Mouse (Mus musculus) MEL (cell line): Measurements from ENCODE around the gene Ssna1. TPM values are rescaled to one million over a fixed set of nuclear protein-coding genes. Genes with fewer than 3 reads are reported as not detected.

Source experiments
- DNase-seq: peaks from one replicate; pipeline ENCODE4 v3.0.0; 2011; ENCODE audit warnings: low read depth, low spot score
- H3K27ac ChIP-seq: 2 replicates; pipeline ENCODE4 v1.5.1; 2012; ENCODE audit warnings: low read depth, mild to moderate bottlenecking, control low read depth, low read length, moderate library complexity; ENCODE audit not compliant: control insufficient read depth
- H3K27me3 ChIP-seq, 2 experiments: fragments of 150-350 bp in 1 of 2; sonication (generic) in 1 of 2; 2 replicates each; pipeline ENCODE4 v1.6.1; 2012; ENCODE audit warnings: low read length in 2 of 2, mild to moderate bottlenecking in 2 of 2, improper control_type of control experiment in 1 of 2, moderate library complexity in 1 of 2; ENCODE audit not compliant: insufficient read depth in 2 of 2, control insufficient read depth in 1 of 2
- H3K36me3 ChIP-seq, 2 experiments: 2 replicates each; pipeline ENCODE4 v1.6.1; 2012 to 2014; ENCODE audit warnings: low read length in 2 of 2, improper control_type of control experiment in 1 of 2, inconsistent platforms in 1 of 2, mild to moderate bottlenecking in 1 of 2; ENCODE audit not compliant: insufficient read depth in 2 of 2, control insufficient read depth in 1 of 2
- H3K4me1 ChIP-seq, 2 experiments: fragments of 150-350 bp in 1 of 2; sonication (generic) in 1 of 2; 2 replicates each; pipeline ENCODE4 v1.6.1; 2012; ENCODE audit warnings: low read length in 2 of 2, improper control_type of control experiment in 1 of 2, mild to moderate bottlenecking in 1 of 2; ENCODE audit not compliant: insufficient read depth in 2 of 2, control insufficient read depth in 1 of 2
- H3K4me3 ChIP-seq, 2 experiments: fragments of 150-350 bp in 1 of 2; sonication (generic) in 1 of 2; 2 replicates each; pipeline ENCODE4 v1.5.1; 2012; ENCODE audit warnings: low read depth in 2 of 2, low read length in 2 of 2, mild to moderate bottlenecking in 2 of 2, moderate library complexity in 2 of 2, control low read depth in 1 of 2, improper control_type of control experiment in 1 of 2; ENCODE audit not compliant: control insufficient read depth in 1 of 2, insufficient read depth in 1 of 2
- H3K79me2 ChIP-seq: 2 replicates; pipeline ENCODE4 v1.6.1; 2012; ENCODE audit warnings: mild to moderate bottlenecking, low read length, moderate library complexity; ENCODE audit not compliant: control insufficient read depth, poor library complexity, insufficient read depth
- H3K9ac ChIP-seq: 2 replicates; pipeline ENCODE4 v1.6.1; 2012; ENCODE audit warnings: low read depth, mild to moderate bottlenecking, control low read depth, low read length, moderate library complexity; ENCODE audit not compliant: control insufficient read depth, poor library complexity, severe bottlenecking
- H3K9me3 ChIP-seq: fragments of 150-350 bp; sonication (generic); replicated peaks from 2 replicates; pipeline ENCODE4 v1.6.1; 2012; ENCODE audit warnings: mild to moderate bottlenecking, low read length, improper control_type of control experiment, moderate library complexity; ENCODE audit not compliant: insufficient read depth
- CHD2 ChIP-seq: IDR thresholded peaks from 2 replicates; pipeline ENCODE4 v1.6.1; 2011; ENCODE audit warnings: low read length, improper control_type of control experiment
- CTCF ChIP-seq, 3 experiments: IDR thresholded peaks in 2 of 3; conservative IDR thresholded peaks in 1 of 3; 2 replicates each; pipeline ENCODE4 v1.5.1; 2011 to 2012; ENCODE audit warnings: low read length in 3 of 3, low read depth in 2 of 3, mild to moderate bottlenecking in 2 of 3, improper control_type of control experiment in 1 of 3, inconsistent platforms in 1 of 3, mixed read lengths in 1 of 3, moderate library complexity in 1 of 3; ENCODE audit not compliant: control insufficient read depth in 1 of 3, insufficient read depth in 1 of 3, poor library complexity in 1 of 3, severe bottlenecking in 1 of 3
- E2F4 ChIP-seq: IDR thresholded peaks from 2 replicates; pipeline ENCODE4 v1.6.1; 2011; ENCODE audit warnings: low read depth, low read length, improper control_type of control experiment, borderline replicate concordance
- ELF1 ChIP-seq: IDR thresholded peaks from 2 replicates; pipeline ENCODE4 v1.6.1; 2014; ENCODE audit warnings: low read depth, mild to moderate bottlenecking, inconsistent platforms, low read length, improper control_type of control experiment, moderate library complexity
- EP300 ChIP-seq, 2 experiments: IDR thresholded peaks; 2 replicates each; pipeline ENCODE4 v1.6.1; 2011; ENCODE audit warnings: improper control_type of control experiment in 2 of 2, low read length in 2 of 2, low read depth in 1 of 2, mild to moderate bottlenecking in 1 of 2
- ETS1 ChIP-seq: IDR thresholded peaks from 2 replicates; pipeline ENCODE4 v1.6.1; 2012; ENCODE audit warnings: low read depth, mild to moderate bottlenecking, inconsistent platforms, low read length, improper control_type of control experiment, moderate library complexity
- GABPA ChIP-seq: IDR thresholded peaks from 2 replicates; pipeline ENCODE4 v1.6.1; 2012; ENCODE audit warnings: low read depth, mild to moderate bottlenecking, inconsistent platforms, low read length, improper control_type of control experiment, moderate library complexity
- GATA1 ChIP-seq: IDR thresholded peaks from 2 replicates; pipeline ENCODE4 v1.6.1; 2011; ENCODE audit warnings: low read depth, low read length, improper control_type of control experiment
- HCFC1 ChIP-seq: IDR thresholded peaks from 2 replicates; pipeline ENCODE4 v1.6.1; 2012; ENCODE audit warnings: low read depth, mild to moderate bottlenecking, inconsistent platforms, low read length, improper control_type of control experiment, moderate library complexity
- JUND ChIP-seq: IDR thresholded peaks from 2 replicates; pipeline ENCODE4 v1.6.1; 2011; ENCODE audit warnings: low read depth, mild to moderate bottlenecking, improper control_type of control experiment, low read length
- KAT2A ChIP-seq: conservative IDR thresholded peaks from 2 replicates; pipeline ENCODE4 v1.6.1; 2012; ENCODE audit warnings: low read depth, low read length, improper control_type of control experiment, inconsistent platforms
- MAX ChIP-seq: IDR thresholded peaks from 2 replicates; pipeline ENCODE4 v1.6.1; 2011; ENCODE audit warnings: low read length, improper control_type of control experiment
- MEF2A ChIP-seq: IDR thresholded peaks from 2 replicates; pipeline ENCODE4 v1.6.1; 2014; ENCODE audit warnings: low read depth, mild to moderate bottlenecking, inconsistent platforms, low read length, improper control_type of control experiment; ENCODE audit not compliant: poor library complexity, insufficient replicate concordance, severe bottlenecking; ENCODE audit errors: extremely low read depth
- MYC ChIP-seq: IDR thresholded peaks from 2 replicates; pipeline ENCODE4 v1.6.1; 2011; ENCODE audit warnings: low read depth, mild to moderate bottlenecking, low read length, improper control_type of control experiment, moderate library complexity
- NELFE ChIP-seq: IDR thresholded peaks from 2 replicates; pipeline ENCODE4 v1.6.1; 2011; ENCODE audit warnings: low read depth, low read length, improper control_type of control experiment
- NRF1 ChIP-seq: IDR thresholded peaks from 2 replicates; pipeline ENCODE4 v1.6.1; 2014; ENCODE audit warnings: low read depth, mild to moderate bottlenecking, inconsistent platforms, low read length, improper control_type of control experiment, moderate library complexity; ENCODE audit not compliant: poor library complexity, insufficient read depth, severe bottlenecking
- POLR2A ChIP-seq, 2 experiments: IDR thresholded peaks; 2 replicates each; pipeline ENCODE4 v1.6.1; 2011 to 2012; ENCODE audit warnings: low read length in 2 of 2, mild to moderate bottlenecking in 2 of 2, control low read depth in 1 of 2, improper control_type of control experiment in 1 of 2, low read depth in 1 of 2, moderate library complexity in 1 of 2; ENCODE audit not compliant: control insufficient read depth in 1 of 2, insufficient read depth in 1 of 2, poor library complexity in 1 of 2
- POLR2AphosphoS5 ChIP-seq: IDR thresholded peaks from 2 replicates; pipeline ENCODE4 v1.6.1; 2012; ENCODE audit warnings: low read depth, borderline replicate concordance, mild to moderate bottlenecking, inconsistent platforms, low read length, moderate library complexity, mixed read lengths
- SIN3A ChIP-seq: IDR thresholded peaks from 2 replicates; pipeline ENCODE4 v1.6.1; 2012; ENCODE audit warnings: low read length, improper control_type of control experiment, inconsistent platforms
- SMC3 ChIP-seq: IDR thresholded peaks from 2 replicates; pipeline ENCODE4 v1.6.1; 2011; ENCODE audit warnings: low read depth, low read length, improper control_type of control experiment
- TBP ChIP-seq: IDR thresholded peaks from 2 replicates; pipeline ENCODE4 v1.8.0; 2011; ENCODE audit warnings: low read depth, low read length, improper control_type of control experiment
- ZC3H11A ChIP-seq: IDR thresholded peaks from 2 replicates; pipeline ENCODE4 v1.6.1; 2012; ENCODE audit warnings: low read depth, mild to moderate bottlenecking, inconsistent platforms, low read length, improper control_type of control experiment
- polyA plus RNA-seq, 2 experiments: library from polyadenylated mRNA; stranded (reverse) in 1 of 2; unstranded in 1 of 2; fragments of >175 nt in 1 of 2; fragments of >200 nt in 1 of 2; gene quantifications; 2 replicates each; pipeline versions ENCODE4 v1.2.1 to v1.2.4; 2012; ENCODE audit warnings: low replicate concordance in 2 of 2, low read depth in 1 of 2; ENCODE audit not compliant: insufficient read length in 2 of 2, insufficient read depth in 1 of 2, missing spikeins in 1 of 2
- total RNA-seq: library from RNA; depleted of rRNA; stranded (reverse); fragments of 300-350 nt; gene quantifications from 2 replicates; pipeline ENCODE4 v1.2.3, GENCODE M21; 2012

The Ssna1 gene
- total and polyA plus RNA-seq, 3 experiments = 158 to 226 TPM; not detected in 1

DNA sequence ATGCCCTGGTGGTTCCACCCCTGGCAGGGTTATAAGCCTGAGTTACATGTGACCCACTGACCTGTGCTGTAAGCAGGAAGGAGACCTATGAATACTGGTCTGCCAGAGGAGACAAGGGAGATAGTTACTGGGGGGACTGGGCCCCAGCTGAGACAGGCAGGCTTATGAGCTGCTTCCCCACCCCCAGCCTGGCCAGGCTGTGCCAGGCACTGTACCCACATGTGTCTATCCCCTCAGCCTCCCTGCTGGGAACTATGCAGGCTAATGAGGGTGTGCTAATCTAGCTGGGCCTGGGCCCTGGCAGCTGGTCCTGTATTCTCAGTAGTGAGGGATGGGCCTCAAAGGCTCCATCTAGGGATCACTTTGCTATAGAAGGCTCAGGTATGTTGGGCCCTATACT is 5.0 kb downstream of the Ssna1 start:
- peak overlapping the region; percentile 70 for H3K27ac ChIP-seq
- no peaks in the 10 kb centered on the region for H3K27me3 ChIP-seq
- H3K36me3 ChIP-seq = peaks cover 0 to 41% of the 10 kb centered on the region in 2 experiments; a peak in 3 of 4 replicates
- peaks cover 70% of the 10 kb centered on the region for H3K79me2 ChIP-seq
- peak overlapping the region; percentile 46 to 63 for H3K4me3 ChIP-seq
- peaks cover 10 to 53% of the 10 kb centered on the region in 2 experiments for H3K4me1 ChIP-seq
- no peaks in the 10 kb centered on the region for H3K9me3 ChIP-seq
- DNase-seq = peak; percentile 51
- TF ChIP-seq POLR2A (IDR thresholded peaks at IDR 0.05; ENCODE audit: control insufficient read depth in 1 of 2, insufficient read depth in 1 of 2, low read depth in 1 of 2, low read length in 2 of 2, poor library complexity in 1 of 2) = 0 out of 4 replicates have a peak, but pooled peaks of 1 of the 2 experiments have one; percentile 18
- TF ChIP-seq NELFE = no peak
- TF ChIP-seq, all 39 proteins: peak for 1
- H3K9ac ChIP-seq = peak overlapping the region; percentile 66

DNA sequence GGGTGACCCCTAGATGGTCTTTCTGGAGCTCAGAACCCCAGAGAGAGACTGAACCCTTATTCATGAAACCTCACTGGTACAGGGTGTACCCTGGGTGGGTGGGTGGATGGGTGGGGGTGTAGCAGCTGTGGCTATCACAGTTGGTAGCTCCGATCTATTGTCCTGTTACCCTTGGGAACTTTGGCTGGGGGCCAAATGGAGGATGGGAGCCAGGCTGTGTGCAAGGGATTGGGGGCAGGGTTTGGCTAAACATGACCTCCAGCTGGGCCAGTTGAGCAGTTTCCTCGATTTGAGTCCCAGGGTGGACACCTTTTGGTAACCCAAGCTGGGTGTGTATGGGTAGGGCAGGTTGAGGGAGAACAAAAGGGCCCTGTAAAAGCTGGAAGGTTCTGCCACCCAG is 5.5 kb downstream of the Ssna1 start:
- H3K4me1 ChIP-seq = peaks cover 10 to 53% of the 10 kb centered on the region in 2 experiments
- peaks cover 0 to 41% of the 10 kb centered on the region in 2 experiments; a peak in 3 of 4 replicates for H3K36me3 ChIP-seq
- TF ChIP-seq MYC (no peak), POLR2AphosphoS5 (no peak), JUND (no peak), CHD2 (no peak), ZC3H11A (no peak), SMC3 (no peak), E2F4 (no peak), MEF2A (no peak), KAT2A (no peak), ELF1 (no peak), MAX (no peak), CTCF (IDR thresholded peaks at IDR 0.05 in 2 of 3, conservative IDR thresholded peaks at IDR 0.05 in 1 of 3; ENCODE audit: control insufficient read depth in 1 of 3, insufficient read depth in 1 of 3, low read depth in 2 of 3, low read length in 3 of 3, poor library complexity in 1 of 3, severe bottlenecking in 1 of 3) (no peak), GATA1 (no peak), TBP (no peak), GABPA (no peak), EP300 (IDR thresholded peaks at IDR 0.05; ENCODE audit: low read depth in 1 of 2, low read length in 2 of 2) (no peak), ETS1 (no peak), SIN3A (no peak), NRF1 (no peak), HCFC1 (no peak)
- H3K9me3 ChIP-seq = no peaks in the 10 kb centered on the region
- H3K79me2 ChIP-seq = peaks cover 66% of the 10 kb centered on the region
- DNase-seq = peak; percentile 28
- H3K27ac ChIP-seq = peak overlapping the region; percentile 70
- no peaks in the 10 kb centered on the region for H3K27me3 ChIP-seq
- H3K9ac ChIP-seq = peak overlapping the region; percentile 66
- peak overlapping the region; percentile 46 to 63 for H3K4me3 ChIP-seq
